Mouse (Mus musculus) bone marrow, adult 2 months (tissue): ENCODE data around the gene Apom. TPM values are rescaled to one million over a fixed set of nuclear protein-coding genes. Genes with fewer than 3 reads are reported as not detected.

Experiments
- H3K27ac ChIP-seq: fragments of 200-500 bp; 2 replicates; pipeline ENCODE4 v1.5.1; 2012; ENCODE audit warnings: low read depth, mild to moderate bottlenecking, control low read depth, inconsistent platforms, low read length; ENCODE audit not compliant: control insufficient read depth, poor library complexity, insufficient read depth
- H3K4me1 ChIP-seq: fragments of 200-500 bp; 2 replicates; pipeline ENCODE4 v1.6.1; 2011; ENCODE audit warnings: low read length; ENCODE audit not compliant: control insufficient read depth, insufficient read depth
- H3K4me3 ChIP-seq: fragments of 200-500 bp; replicated peaks from 2 replicates; pipeline ENCODE3; 2011; ENCODE audit warnings: mild to moderate bottlenecking, low read depth, low read length, control low read depth; ENCODE audit not compliant: control insufficient read depth
- CTCF ChIP-seq: fragments of 200-500 bp; IDR thresholded peaks from 2 replicates; pipeline ENCODE4 v1.5.1; 2011; ENCODE audit warnings: low read length, control low read depth; ENCODE audit not compliant: control insufficient read depth, insufficient read depth
- POLR2A ChIP-seq: fragments of 200-500 bp; IDR thresholded peaks from 2 replicates; pipeline ENCODE4 v1.6.1; 2011; ENCODE audit warnings: low read depth, mild to moderate bottlenecking, control low read depth, low read length, borderline replicate concordance; ENCODE audit not compliant: control insufficient read depth
- WGBS: fragments of 180-500 bp; shearing (Covaris S2); methylation state at CpG from one replicate; pipeline ENCODE4 v1.1.7; 2018; 5-methylcytosine and 5-hydroxymethylcytosine counted together
- polyA plus RNA-seq: library from polyadenylated mRNA; stranded (reverse); fragments of >200 nt; gene quantifications from 2 replicates; pipeline ENCODE4 v1.2.4, GENCODE M21; 2011; ENCODE audit warnings: low replicate concordance; ENCODE audit not compliant: missing spikeins, insufficient read depth, insufficient read length

The Apom gene
- polyA plus RNA-seq, 1 experiment, result 6.0 TPM

- WGBS, result 59% methylated on average over 7 of the region's 7 CpGs
- no peaks in the 10 kb centered on the region; the same call in none of the 2 replicates for H3K4me1 ChIP-seq
- H3K27ac ChIP-seq, result 0 out of 2 replicates have a peak within 1 kb of the TSS, but pooled peaks have one; percentile 9
- TF ChIP-seq CTCF (no peak), POLR2A (no peak)
- H3K4me3 ChIP-seq, result peak within 1 kb of the TSS; percentile 15
These were observed 46.5 kb downstream of the Apom start, which contains the start of gene Ly6g6f for GRCm38 (mm10) chr17:35085208-35085865. Gene Ly6g6f (minus strand): TSS chr17:35085610.

GRCm38 (mm10) chr17:35083929-35084497 lies 47.8 kb downstream of the Apom start:
- WGBS, result 57% methylated on average over 3 of the region's 3 CpGs
- H3K4me3 ChIP-seq, result no peak overlapping the region
- no peak overlapping the region for H3K27ac ChIP-seq
- no peaks in the 10 kb centered on the region; the same call in none of the 2 replicates for H3K4me1 ChIP-seq
- TF ChIP-seq POLR2A, result no peak
- TF ChIP-seq CTCF, result no peak

- no peak overlapping the region for H3K27ac ChIP-seq
- 91% methylated on average over 16 of the region's 16 CpGs for WGBS
- TF ChIP-seq POLR2A (no peak), CTCF (no peak)
- peaks cover 1% of the 10 kb centered on the region; the same call in 1 of the 2 replicates for H3K4me1 ChIP-seq
- no peak overlapping the region for H3K4me3 ChIP-seq
These were observed 48.8 kb downstream of the Apom start for GRCm38 (mm10) chr17:35082841-35083576.

- no peak for TF ChIP-seq POLR2A
- no peak for TF ChIP-seq CTCF
These were observed 51.1 kb downstream of the Apom start for GRCm38 (mm10) chr17:35080710-35081109.

GRCm38 (mm10) chr17:35080248-35080647 lies 51.6 kb downstream of the Apom start:
- Histone ChIP-seq H3K4me1 (peaks cover 5% of the 10 kb centered on the region; the same call in 1 of the 2 replicates), H3K27ac (peak overlapping the region; percentile 2; the same call in 1 of the 2 replicates), H3K4me3 (no peak overlapping the region)
- no peak for TF ChIP-seq POLR2A
- TF ChIP-seq CTCF, result no peak
- WGBS, result 51% methylated on average over 6 of the region's 6 CpGs

More at GRCm38 (mm10) chr17:35080710-35081109, 51.1 kb downstream of the Apom start:
- Histone ChIP-seq H3K27ac (no peak overlapping the region), H3K4me1 (peaks cover 5% of the 10 kb centered on the region; the same call in 1 of the 2 replicates), H3K4me3 (no peak overlapping the region)
- WGBS, result 86% methylated on average over 4 of the region's 4 CpGs

GRCm38 (mm10) chr17:35079778-35080177 lies 52.1 kb downstream of the Apom start:
- peaks cover 5% of the 10 kb centered on the region; the same call in 1 of the 2 replicates for H3K4me1 ChIP-seq
- TF ChIP-seq POLR2A (no peak), CTCF (peak; percentile 12; the same call in 1 of the 2 replicates)
- WGBS, result 39% methylated on average over 9 of the region's 9 CpGs

More at GRCm38 (mm10) chr17:35079778-35080177, 52.1 kb downstream of the Apom start:
- no peak overlapping the region for H3K4me3 ChIP-seq
- peak overlapping the region; percentile 50; the same call in 1 of the 2 replicates for H3K27ac ChIP-seq

Other genes with a start within 250 kb of the Apom start
- 3.7 and 5.9 TPM in 2 replicates for gene C2, start 233.8 kb downstream of the Apom start, polyA plus RNA-seq
- 60.6 and 104 TPM in 2 replicates for gene Ehmt2, start 233.6 kb downstream of the Apom start, polyA plus RNA-seq
- 1.3 TPM in 1 of 2 replicates, not detected in the other for gene Slc44a4, start 217.6 kb downstream of the Apom start, polyA plus RNA-seq
- 18.1 and 33.6 TPM in 2 replicates for gene Neu1, start 200.8 kb downstream of the Apom start, polyA plus RNA-seq
- 1.3 and 5.5 TPM in 2 replicates for gene Hspa1b, start 172.8 kb downstream of the Apom start, polyA plus RNA-seq
- gene Gm20481, start 162.1 kb downstream of the Apom start, polyA plus RNA-seq, result not detected in 2 replicates
- 1.9 TPM in 1 of 2 replicates, not detected in the other for gene Hspa1a, start 159.9 kb downstream of the Apom start, polyA plus RNA-seq
- gene Hspa1l, start 159.3 kb downstream of the Apom start, polyA plus RNA-seq, result not detected in 2 replicates
- 70.0 and 84.5 TPM in 2 replicates for gene Lsm2, start 150.2 kb downstream of the Apom start, polyA plus RNA-seq
- 117 and 158 TPM in 2 replicates for gene Vars, start 131.1 kb downstream of the Apom start, polyA plus RNA-seq
- gene Vwa7, start 115.5 kb downstream of the Apom start, polyA plus RNA-seq, result 0.77 and 1.2 TPM in 2 replicates
- 18.9 and 31.7 TPM in 2 replicates for gene Sapcd1, start 104.0 kb downstream of the Apom start, polyA plus RNA-seq
- 12.1 and 17.2 TPM in 2 replicates for gene Msh5, start 85.3 kb downstream of the Apom start, polyA plus RNA-seq
- gene Clic1, start 82.1 kb downstream of the Apom start, polyA plus RNA-seq, result 76.2 and 141 TPM in 2 replicates
- 12.5 and 15.2 TPM in 2 replicates for gene Ddah2, start 73.0 kb downstream of the Apom start, polyA plus RNA-seq
- 1.6 and 1.7 TPM in 2 replicates for gene Ly6g6c, start 66.7 kb downstream of the Apom start, polyA plus RNA-seq
- 16.5 and 35.6 TPM in 2 replicates for gene Mpig6b, start 65.9 kb downstream of the Apom start, polyA plus RNA-seq
- gene Ly6g6e, start 55.1 kb downstream of the Apom start, polyA plus RNA-seq, result 1.3 TPM in 1 of 2 replicates, not detected in the other
- 9.2 and 26.2 TPM in 2 replicates for gene Ly6g6d, start 54.0 kb downstream of the Apom start, polyA plus RNA-seq
- 14.3 and 53.1 TPM in 2 replicates for gene Ly6g6f, start 46.4 kb downstream of the Apom start, polyA plus RNA-seq
- gene Abhd16a, start 42.8 kb downstream of the Apom start, polyA plus RNA-seq, result 48.7 and 73.1 TPM in 2 replicates
- not detected in 2 replicates for gene Ly6g5c, start 23.8 kb downstream of the Apom start, polyA plus RNA-seq
- 3.4 and 4.7 TPM in 2 replicates for gene Ly6g5b, start 16.6 kb downstream of the Apom start, polyA plus RNA-seq
- 29.8 and 39.0 TPM in 2 replicates for gene Gpank1, start 10.6 kb downstream of the Apom start, polyA plus RNA-seq
- gene Csnk2b, start 10.0 kb downstream of the Apom start, polyA plus RNA-seq, result 155 and 166 TPM in 2 replicates
- gene D17H6S53E, start 5.7 kb downstream of the Apom start, polyA plus RNA-seq, result 6.8 and 20.2 TPM in 2 replicates
- 104 and 195 TPM in 2 replicates for gene Bag6, start 3.1 kb upstream of the Apom start, polyA plus RNA-seq
- gene Prrc2a, start 32.8 kb upstream of the Apom start, polyA plus RNA-seq, result 208 and 214 TPM in 2 replicates
- gene Aif1, start 44.0 kb upstream of the Apom start, polyA plus RNA-seq, result 48.9 and 51.7 TPM in 2 replicates
- 50.4 and 139 TPM in 2 replicates for gene Lst1, start 56.4 kb upstream of the Apom start, polyA plus RNA-seq
- gene Ltb, start 62.4 kb upstream of the Apom start, polyA plus RNA-seq, result 38.6 and 66.2 TPM in 2 replicates
- gene Tnf, start 70.0 kb upstream of the Apom start, polyA plus RNA-seq, result 3.2 and 7.4 TPM in 2 replicates
- 3.5 and 4.4 TPM in 2 replicates for gene Lta, start 73.3 kb upstream of the Apom start, polyA plus RNA-seq
- gene Gm16181, start 88.8 kb upstream of the Apom start, polyA plus RNA-seq, result not detected in 2 replicates
- 4.1 and 9.9 TPM in 2 replicates for gene Atp6v1g2, start 101.6 kb upstream of the Apom start, polyA plus RNA-seq
- 9.9 and 24.9 TPM in 2 replicates for gene Nfkbil1, start 103.7 kb upstream of the Apom start, polyA plus RNA-seq
- gene Ddx39b, start 109.7 kb upstream of the Apom start, polyA plus RNA-seq, result 275 and 374 TPM in 2 replicates
- gene H2-D1, start 130.7 kb upstream of the Apom start, polyA plus RNA-seq, result 399 and 727 TPM in 2 replicates
- gene H2-Q1, start 188.4 kb upstream of the Apom start, polyA plus RNA-seq, result not detected in 2 replicates
- not detected in 2 replicates for gene H2-Q2, start 210.2 kb upstream of the Apom start, polyA plus RNA-seq
- 62.5 and 82.4 TPM in 2 replicates for gene H2-Q4, start 247.6 kb upstream of the Apom start, polyA plus RNA-seq